Mouse (Mus musculus) MEL (cell line): ENCODE measurements around the gene Gm20388. TPM values are rescaled to one million over a fixed set of nuclear protein-coding genes. Genes with fewer than 3 reads are reported as not detected.

Source experiments
- DNase-seq: peaks from one replicate; pipeline ENCODE4 v3.0.0; 2011; ENCODE audit warnings: low read depth, low spot score
- H3K27ac ChIP-seq: 2 replicates; pipeline ENCODE4 v1.5.1; 2012; ENCODE audit warnings: low read depth, mild to moderate bottlenecking, control low read depth, low read length, moderate library complexity; ENCODE audit not compliant: control insufficient read depth
- H3K27me3 ChIP-seq, 2 experiments: fragments of 150-350 bp in 1 of 2; sonication (generic) in 1 of 2; 2 replicates each; pipeline ENCODE4 v1.6.1; 2012; ENCODE audit warnings: low read length in 2 of 2, mild to moderate bottlenecking in 2 of 2, improper control_type of control experiment in 1 of 2, moderate library complexity in 1 of 2; ENCODE audit not compliant: insufficient read depth in 2 of 2, control insufficient read depth in 1 of 2
- H3K36me3 ChIP-seq, 2 experiments: 2 replicates each; pipeline ENCODE4 v1.6.1; 2012 to 2014; ENCODE audit warnings: low read length in 2 of 2, improper control_type of control experiment in 1 of 2, inconsistent platforms in 1 of 2, mild to moderate bottlenecking in 1 of 2; ENCODE audit not compliant: insufficient read depth in 2 of 2, control insufficient read depth in 1 of 2
- H3K4me1 ChIP-seq, 2 experiments: fragments of 150-350 bp in 1 of 2; sonication (generic) in 1 of 2; 2 replicates each; pipeline ENCODE4 v1.6.1; 2012; ENCODE audit warnings: low read length in 2 of 2, improper control_type of control experiment in 1 of 2, mild to moderate bottlenecking in 1 of 2; ENCODE audit not compliant: insufficient read depth in 2 of 2, control insufficient read depth in 1 of 2
- H3K4me3 ChIP-seq, 2 experiments: fragments of 150-350 bp in 1 of 2; sonication (generic) in 1 of 2; 2 replicates each; pipeline ENCODE4 v1.5.1; 2012; ENCODE audit warnings: low read depth in 2 of 2, low read length in 2 of 2, mild to moderate bottlenecking in 2 of 2, moderate library complexity in 2 of 2, control low read depth in 1 of 2, improper control_type of control experiment in 1 of 2; ENCODE audit not compliant: control insufficient read depth in 1 of 2, insufficient read depth in 1 of 2
- H3K79me2 ChIP-seq: 2 replicates; pipeline ENCODE4 v1.6.1; 2012; ENCODE audit warnings: mild to moderate bottlenecking, low read length, moderate library complexity; ENCODE audit not compliant: control insufficient read depth, poor library complexity, insufficient read depth
- H3K9ac ChIP-seq: 2 replicates; pipeline ENCODE4 v1.6.1; 2012; ENCODE audit warnings: low read depth, mild to moderate bottlenecking, control low read depth, low read length, moderate library complexity; ENCODE audit not compliant: control insufficient read depth, poor library complexity, severe bottlenecking
- H3K9me3 ChIP-seq: fragments of 150-350 bp; sonication (generic); replicated peaks from 2 replicates; pipeline ENCODE4 v1.6.1; 2012; ENCODE audit warnings: mild to moderate bottlenecking, low read length, improper control_type of control experiment, moderate library complexity; ENCODE audit not compliant: insufficient read depth
- BHLHE40 ChIP-seq: IDR thresholded peaks from 2 replicates; pipeline ENCODE4 v1.6.1; 2012; ENCODE audit warnings: low read depth, mild to moderate bottlenecking, inconsistent platforms, low read length, improper control_type of control experiment, borderline replicate concordance
- CHD1 ChIP-seq: IDR thresholded peaks from 2 replicates; pipeline ENCODE4 v1.6.1; 2012; ENCODE audit warnings: low read depth, mild to moderate bottlenecking, inconsistent platforms, low read length, improper control_type of control experiment
- CHD2 ChIP-seq: IDR thresholded peaks from 2 replicates; pipeline ENCODE4 v1.6.1; 2011; ENCODE audit warnings: low read length, improper control_type of control experiment
- CTCF ChIP-seq, 3 experiments: IDR thresholded peaks in 2 of 3; conservative IDR thresholded peaks in 1 of 3; 2 replicates each; pipeline ENCODE4 v1.5.1; 2011 to 2012; ENCODE audit warnings: low read length in 3 of 3, low read depth in 2 of 3, mild to moderate bottlenecking in 2 of 3, improper control_type of control experiment in 1 of 3, inconsistent platforms in 1 of 3, mixed read lengths in 1 of 3, moderate library complexity in 1 of 3; ENCODE audit not compliant: control insufficient read depth in 1 of 3, insufficient read depth in 1 of 3, poor library complexity in 1 of 3, severe bottlenecking in 1 of 3
- E2F4 ChIP-seq: IDR thresholded peaks from 2 replicates; pipeline ENCODE4 v1.6.1; 2011; ENCODE audit warnings: low read depth, low read length, improper control_type of control experiment, borderline replicate concordance
- ELF1 ChIP-seq: IDR thresholded peaks from 2 replicates; pipeline ENCODE4 v1.6.1; 2014; ENCODE audit warnings: low read depth, mild to moderate bottlenecking, inconsistent platforms, low read length, improper control_type of control experiment, moderate library complexity
- EP300 ChIP-seq, 2 experiments: IDR thresholded peaks; 2 replicates each; pipeline ENCODE4 v1.6.1; 2011; ENCODE audit warnings: improper control_type of control experiment in 2 of 2, low read length in 2 of 2, low read depth in 1 of 2, mild to moderate bottlenecking in 1 of 2
- ETS1 ChIP-seq: IDR thresholded peaks from 2 replicates; pipeline ENCODE4 v1.6.1; 2012; ENCODE audit warnings: low read depth, mild to moderate bottlenecking, inconsistent platforms, low read length, improper control_type of control experiment, moderate library complexity
- GABPA ChIP-seq: IDR thresholded peaks from 2 replicates; pipeline ENCODE4 v1.6.1; 2012; ENCODE audit warnings: low read depth, mild to moderate bottlenecking, inconsistent platforms, low read length, improper control_type of control experiment, moderate library complexity
- GATA1 ChIP-seq: IDR thresholded peaks from 2 replicates; pipeline ENCODE4 v1.6.1; 2011; ENCODE audit warnings: low read depth, low read length, improper control_type of control experiment
- HCFC1 ChIP-seq: IDR thresholded peaks from 2 replicates; pipeline ENCODE4 v1.6.1; 2012; ENCODE audit warnings: low read depth, mild to moderate bottlenecking, inconsistent platforms, low read length, improper control_type of control experiment, moderate library complexity
- JUND ChIP-seq: IDR thresholded peaks from 2 replicates; pipeline ENCODE4 v1.6.1; 2011; ENCODE audit warnings: low read depth, mild to moderate bottlenecking, improper control_type of control experiment, low read length
- KAT2A ChIP-seq: conservative IDR thresholded peaks from 2 replicates; pipeline ENCODE4 v1.6.1; 2012; ENCODE audit warnings: low read depth, low read length, improper control_type of control experiment, inconsistent platforms
- MAFK ChIP-seq: IDR thresholded peaks from 2 replicates; pipeline ENCODE4 v1.6.1; 2011; ENCODE audit warnings: low read depth, mild to moderate bottlenecking, low read length, improper control_type of control experiment, borderline replicate concordance
- MAX ChIP-seq: IDR thresholded peaks from 2 replicates; pipeline ENCODE4 v1.6.1; 2011; ENCODE audit warnings: low read length, improper control_type of control experiment
- MAZ ChIP-seq: IDR thresholded peaks from 2 replicates; pipeline ENCODE4 v1.6.1; 2012; ENCODE audit warnings: low read depth, mild to moderate bottlenecking, inconsistent platforms, low read length, improper control_type of control experiment
- MYB ChIP-seq: IDR thresholded peaks from 2 replicates; pipeline ENCODE4 v1.6.1; 2011; ENCODE audit warnings: mild to moderate bottlenecking, low read depth, low read length, improper control_type of control experiment
- MYC ChIP-seq: IDR thresholded peaks from 2 replicates; pipeline ENCODE4 v1.6.1; 2011; ENCODE audit warnings: low read depth, mild to moderate bottlenecking, low read length, improper control_type of control experiment, moderate library complexity
- NELFE ChIP-seq: IDR thresholded peaks from 2 replicates; pipeline ENCODE4 v1.6.1; 2011; ENCODE audit warnings: low read depth, low read length, improper control_type of control experiment
- NRF1 ChIP-seq: IDR thresholded peaks from 2 replicates; pipeline ENCODE4 v1.6.1; 2014; ENCODE audit warnings: low read depth, mild to moderate bottlenecking, inconsistent platforms, low read length, improper control_type of control experiment, moderate library complexity; ENCODE audit not compliant: poor library complexity, insufficient read depth, severe bottlenecking
- POLR2A ChIP-seq, 2 experiments: IDR thresholded peaks; 2 replicates each; pipeline ENCODE4 v1.6.1; 2011 to 2012; ENCODE audit warnings: low read length in 2 of 2, mild to moderate bottlenecking in 2 of 2, control low read depth in 1 of 2, improper control_type of control experiment in 1 of 2, low read depth in 1 of 2, moderate library complexity in 1 of 2; ENCODE audit not compliant: control insufficient read depth in 1 of 2, insufficient read depth in 1 of 2, poor library complexity in 1 of 2
- POLR2AphosphoS2 ChIP-seq: IDR thresholded peaks from 2 replicates; pipeline ENCODE4 v1.6.1; 2011; ENCODE audit warnings: low read length, improper control_type of control experiment
- POLR2AphosphoS5 ChIP-seq: IDR thresholded peaks from 2 replicates; pipeline ENCODE4 v1.6.1; 2012; ENCODE audit warnings: low read depth, borderline replicate concordance, mild to moderate bottlenecking, inconsistent platforms, low read length, moderate library complexity, mixed read lengths
- RCOR1 ChIP-seq: IDR thresholded peaks from 2 replicates; pipeline ENCODE4 v1.6.1; 2012; ENCODE audit warnings: low read depth, mild to moderate bottlenecking, inconsistent platforms, low read length, improper control_type of control experiment
- SIN3A ChIP-seq: IDR thresholded peaks from 2 replicates; pipeline ENCODE4 v1.6.1; 2012; ENCODE audit warnings: low read length, improper control_type of control experiment, inconsistent platforms
- SMC3 ChIP-seq: IDR thresholded peaks from 2 replicates; pipeline ENCODE4 v1.6.1; 2011; ENCODE audit warnings: low read depth, low read length, improper control_type of control experiment
- TAL1 ChIP-seq: IDR thresholded peaks from 2 replicates; pipeline ENCODE4 v1.6.1; 2012; ENCODE audit warnings: mild to moderate bottlenecking, inconsistent platforms, low read length, moderate library complexity, mixed read lengths
- TBP ChIP-seq: IDR thresholded peaks from 2 replicates; pipeline ENCODE4 v1.8.0; 2011; ENCODE audit warnings: low read depth, low read length, improper control_type of control experiment
- TCF12 ChIP-seq: IDR thresholded peaks from 2 replicates; pipeline ENCODE4 v1.6.1; 2014; ENCODE audit warnings: low read depth, mild to moderate bottlenecking, inconsistent platforms, low read length, improper control_type of control experiment, moderate library complexity
- UBTF ChIP-seq: IDR thresholded peaks from 2 replicates; pipeline ENCODE4 v1.6.1; 2012; ENCODE audit warnings: low read depth, mild to moderate bottlenecking, inconsistent platforms, low read length, improper control_type of control experiment, moderate library complexity, borderline replicate concordance; ENCODE audit not compliant: insufficient read depth
- USF1 ChIP-seq: IDR thresholded peaks from 2 replicates; pipeline ENCODE4 v1.6.1; 2014; ENCODE audit warnings: low read depth, mild to moderate bottlenecking, inconsistent platforms, low read length, improper control_type of control experiment, moderate library complexity
- USF2 ChIP-seq, 2 experiments: IDR thresholded peaks; 2 replicates each; pipeline ENCODE4 v1.6.1; 2011 to 2012; ENCODE audit warnings: improper control_type of control experiment in 2 of 2, low read length in 2 of 2, borderline replicate concordance in 1 of 2, inconsistent platforms in 1 of 2, low read depth in 1 of 2, mild to moderate bottlenecking in 1 of 2; ENCODE audit not compliant: insufficient read depth in 1 of 2
- ZC3H11A ChIP-seq: IDR thresholded peaks from 2 replicates; pipeline ENCODE4 v1.6.1; 2012; ENCODE audit warnings: low read depth, mild to moderate bottlenecking, inconsistent platforms, low read length, improper control_type of control experiment
- ZKSCAN1 ChIP-seq: IDR thresholded peaks from 2 replicates; pipeline ENCODE4 v1.6.1; 2012; ENCODE audit warnings: low read depth, mild to moderate bottlenecking, inconsistent platforms, low read length, improper control_type of control experiment, moderate library complexity
- ZMIZ1 ChIP-seq: IDR thresholded peaks from 2 replicates; pipeline ENCODE4 v1.6.1; 2012; ENCODE audit warnings: low read depth, mild to moderate bottlenecking, inconsistent platforms, low read length, improper control_type of control experiment, moderate library complexity
- ZNF384 ChIP-seq: IDR thresholded peaks from 2 replicates; pipeline ENCODE4 v1.6.1; 2012; ENCODE audit warnings: low read depth, mild to moderate bottlenecking, inconsistent platforms, low read length, improper control_type of control experiment
- polyA plus RNA-seq, 2 experiments: library from polyadenylated mRNA; stranded (reverse) in 1 of 2; unstranded in 1 of 2; fragments of >175 nt in 1 of 2; fragments of >200 nt in 1 of 2; gene quantifications; 2 replicates each; pipeline versions ENCODE4 v1.2.1 to v1.2.4; 2012; ENCODE audit warnings: low replicate concordance in 2 of 2, low read depth in 1 of 2; ENCODE audit not compliant: insufficient read length in 2 of 2, insufficient read depth in 1 of 2, missing spikeins in 1 of 2
- total RNA-seq: library from RNA; depleted of rRNA; stranded (reverse); fragments of 300-350 nt; gene quantifications from 2 replicates; pipeline ENCODE4 v1.2.3, GENCODE M21; 2012

The Gm20388 gene
- total and polyA plus RNA-seq, 3 experiments = 11.1 to 17.8 TPM; not detected in 1

DNA sequence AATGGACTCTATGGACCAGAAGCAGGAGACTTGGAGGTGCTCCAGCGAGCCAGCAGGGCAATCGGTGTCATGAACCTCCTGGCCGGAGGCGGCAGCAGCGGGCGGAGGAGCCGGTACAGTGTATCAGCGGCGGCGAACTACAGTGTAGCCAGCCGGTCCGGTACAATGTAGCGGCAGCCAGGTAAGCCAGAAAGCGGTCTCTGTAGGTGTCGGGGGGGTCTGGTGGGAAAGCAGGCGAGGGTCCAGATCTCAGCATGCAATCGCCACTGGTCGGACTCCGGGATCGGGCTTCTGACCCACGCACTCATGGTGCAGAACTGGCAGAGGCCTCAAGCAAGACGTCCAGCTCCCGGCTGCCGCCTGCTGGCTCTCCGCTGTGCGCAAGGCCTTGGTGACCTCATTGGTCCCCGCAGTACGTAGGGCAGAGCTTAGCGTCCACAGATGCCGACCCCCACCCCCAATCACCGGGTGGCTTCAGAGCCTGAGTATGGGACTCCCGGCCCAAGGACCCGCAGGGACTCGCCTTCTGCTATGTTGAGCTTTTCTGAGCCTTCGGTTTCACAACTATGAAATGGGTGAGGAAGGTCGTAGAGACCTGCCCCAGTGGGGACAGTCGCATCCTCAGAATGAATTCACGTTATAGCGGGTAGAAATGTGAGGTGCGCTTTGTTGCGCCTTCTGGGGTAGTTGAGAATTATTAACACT, 3532.4 kb downstream of the Gm20388 start:
- H3K27me3 ChIP-seq = no peaks in the 10 kb centered on the region
- no peaks in the 10 kb centered on the region for H3K9me3 ChIP-seq
- DNase-seq = peak; percentile 95
- H3K4me1 ChIP-seq = peaks cover 6 to 20% of the 10 kb centered on the region in 2 experiments
- H3K27ac ChIP-seq = peak overlapping the region; percentile 71
- peak overlapping the region; percentile 90 for H3K4me3 ChIP-seq
- peaks cover 4% of the 10 kb centered on the region; the same call in 1 of the 2 replicates for H3K79me2 ChIP-seq
- H3K9ac ChIP-seq = peak overlapping the region; percentile 94
- peaks cover 0 to 3% of the 10 kb centered on the region in 2 experiments; a peak in 1 of 4 replicates for H3K36me3 ChIP-seq
- TF ChIP-seq MYB = no peak
- no peak for TF ChIP-seq TAL1
- TF ChIP-seq MAFK = no peak
- 0 out of 2 replicates have a peak, but pooled peaks have one; percentile 15 for TF ChIP-seq MYC
- TF ChIP-seq NRF1 = peak; percentile 34; the same call in 1 of the 2 replicates
- TF ChIP-seq ELF1 = no peak
- no peak for TF ChIP-seq EP300 (IDR thresholded peaks at IDR 0.05; ENCODE audit: low read depth in 1 of 2, low read length in 2 of 2)
- TF ChIP-seq USF2 (IDR thresholded peaks at IDR 0.05; ENCODE audit: borderline replicate concordance in 1 of 2, insufficient read depth in 1 of 2, low read depth in 1 of 2, low read length in 2 of 2) = no peak
- no peak for TF ChIP-seq POLR2AphosphoS5
- TF ChIP-seq TBP = peak; percentile 53; the same call in 1 of the 2 replicates
- 0 out of 2 replicates have a peak, but pooled peaks have one; percentile 15 for TF ChIP-seq TCF12
- TF ChIP-seq SIN3A = peak; percentile 61
- peak; percentile 66; the same call in 1 of the 2 replicates for TF ChIP-seq GABPA
- no peak for TF ChIP-seq BHLHE40
- TF ChIP-seq JUND = no peak
- no peak; the same call in 1 of the 2 replicates for TF ChIP-seq MAZ
- peak; percentile 65 for TF ChIP-seq NELFE
- peak; percentile 51 to 90 (median 63) for TF ChIP-seq CTCF (IDR thresholded peaks at IDR 0.05 in 2 of 3, conservative IDR thresholded peaks at IDR 0.05 in 1 of 3; ENCODE audit: control insufficient read depth in 1 of 3, insufficient read depth in 1 of 3, low read depth in 2 of 3, low read length in 3 of 3, poor library complexity in 1 of 3, severe bottlenecking in 1 of 3)
- no peak for TF ChIP-seq E2F4
- no peak for TF ChIP-seq ZMIZ1
- no peak for TF ChIP-seq ETS1
- no peak for TF ChIP-seq RCOR1
- TF ChIP-seq MAX = peak; percentile 37; the same call in 1 of the 2 replicates
- TF ChIP-seq ZC3H11A = no peak
- peak; percentile 7; the same call in 1 of the 2 replicates for TF ChIP-seq ZNF384
- 0 out of 2 replicates have a peak, but pooled peaks have one; percentile 13 for TF ChIP-seq ZKSCAN1
- TF ChIP-seq CHD1 = peak; percentile 85; the same call in 1 of the 2 replicates
- peak; percentile 39 for TF ChIP-seq SMC3
- TF ChIP-seq CHD2 = no peak
- peak; percentile 45; the same call in 1 of the 2 replicates for TF ChIP-seq POLR2AphosphoS2
- no peak for TF ChIP-seq USF1
- TF ChIP-seq UBTF = no peak
- peak; percentile 56 to 79; a peak in 3 of 4 replicates for TF ChIP-seq POLR2A (IDR thresholded peaks at IDR 0.05; ENCODE audit: control insufficient read depth in 1 of 2, insufficient read depth in 1 of 2, low read depth in 1 of 2, low read length in 2 of 2, poor library complexity in 1 of 2)
- TF ChIP-seq GATA1 = no peak
- TF ChIP-seq KAT2A = no peak
- TF ChIP-seq HCFC1 = peak; percentile 76
